Mouse (Mus musculus): Measurements from ENCODE around the gene Slc7a5.

DNA sequence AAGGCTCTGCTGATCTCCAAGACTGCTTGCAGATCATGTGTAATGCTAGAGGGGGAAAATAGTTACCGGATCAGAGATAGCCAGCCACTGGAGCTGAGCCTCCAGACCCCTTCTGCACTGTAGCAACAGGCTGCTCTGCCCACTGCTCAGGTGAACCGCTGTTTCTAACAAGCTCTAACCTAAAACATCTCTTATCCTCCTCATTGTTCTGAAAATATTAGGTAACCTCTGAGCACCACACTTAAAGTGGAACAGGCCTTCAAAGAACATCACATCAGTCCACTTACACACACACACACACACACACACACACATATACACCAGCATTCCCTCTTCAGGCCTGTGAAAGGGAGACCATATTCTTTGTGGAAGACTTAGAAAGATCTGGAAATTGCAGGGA is 75.4 kb downstream of the Slc7a5 start:
- TF ChIP-seq EP300 (IDR thresholded peaks at IDR 0.05; ENCODE audit: insufficient read depth, low read depth, low read length), result no peak
- TF ChIP-seq CTCF (IDR thresholded peaks at IDR 0.05; ENCODE audit: low read depth, low read length), result no peak
